Mouse (Mus musculus) urinary bladder, postnatal 0 days (tissue): Measurements from ENCODE around the gene Spata20. TPM values are rescaled to one million over a fixed set of nuclear protein-coding genes. Genes with fewer than 3 reads are reported as not detected.

Source experiments
- polyA plus RNA-seq: library from polyadenylated mRNA; unstranded; fragments of >200 nt; fragmentation: Nextera tagmentation; extraction: Ambion mirVana; gene quantifications from 2 replicates; pipeline ENCODE4 v1.2.1, GENCODE M21; 2015

Spata20 gene
- 0.16 and 0.23 TPM in 2 replicates for polyA plus RNA-seq

DNA sequence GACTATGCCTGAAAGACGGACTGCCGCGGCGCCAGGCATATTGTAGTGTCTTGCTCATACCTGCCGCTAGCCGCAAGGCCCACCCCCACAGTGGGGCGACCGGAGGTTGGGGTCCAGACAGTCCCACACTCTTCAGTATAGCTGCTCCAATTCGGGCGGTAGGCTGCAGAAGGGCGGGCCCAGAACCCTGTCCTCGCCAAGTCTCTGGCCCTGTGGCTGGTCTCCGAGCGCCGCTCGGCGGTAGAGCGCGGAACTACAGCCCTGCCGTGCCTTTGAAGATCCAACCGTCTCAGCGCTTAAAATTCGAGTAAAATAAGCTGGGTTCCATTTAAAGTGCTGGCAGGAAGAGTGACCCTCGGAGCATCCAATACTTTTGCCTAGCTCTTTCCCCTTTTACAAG lies at the start of gene Spata20:
Spata20 (minus strand) TSS at position 179 of the 400 bp plus-strand sequence.

DNA sequence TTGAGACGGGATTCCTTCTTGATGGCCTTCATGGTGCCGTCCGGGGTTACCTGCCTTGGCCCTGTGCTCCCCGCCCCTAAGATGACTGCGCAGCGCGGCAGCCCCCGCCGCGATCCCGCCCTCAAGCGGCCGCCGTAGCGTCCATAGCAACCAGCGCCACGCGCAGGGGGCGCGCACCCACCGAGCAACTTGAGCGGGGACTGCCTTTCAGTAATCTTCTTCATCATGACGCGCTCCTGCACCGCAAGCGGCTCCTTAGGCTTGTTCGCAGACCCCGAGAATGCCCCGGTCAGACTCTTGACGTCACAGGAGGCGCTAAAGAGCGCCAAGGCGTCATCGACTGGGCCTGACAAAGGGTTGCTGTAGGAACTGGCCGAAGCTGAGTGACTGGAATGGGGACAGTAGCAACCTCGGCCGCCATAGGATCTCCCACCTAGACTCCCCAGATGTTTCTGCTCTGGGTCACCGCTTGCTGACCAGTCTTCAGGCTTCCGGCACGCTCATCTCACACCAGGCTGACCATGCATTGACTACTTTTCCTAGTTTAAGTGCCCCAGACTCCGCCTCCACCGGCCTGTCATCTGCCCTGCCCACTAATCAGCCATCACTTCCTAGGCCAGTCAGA lies 35.4 kb upstream of the Spata20 start, which contains the start of gene Mycbpap:
Mycbpap (minus strand) TSS at position 524 of the 625 bp plus-strand sequence.

DNA sequence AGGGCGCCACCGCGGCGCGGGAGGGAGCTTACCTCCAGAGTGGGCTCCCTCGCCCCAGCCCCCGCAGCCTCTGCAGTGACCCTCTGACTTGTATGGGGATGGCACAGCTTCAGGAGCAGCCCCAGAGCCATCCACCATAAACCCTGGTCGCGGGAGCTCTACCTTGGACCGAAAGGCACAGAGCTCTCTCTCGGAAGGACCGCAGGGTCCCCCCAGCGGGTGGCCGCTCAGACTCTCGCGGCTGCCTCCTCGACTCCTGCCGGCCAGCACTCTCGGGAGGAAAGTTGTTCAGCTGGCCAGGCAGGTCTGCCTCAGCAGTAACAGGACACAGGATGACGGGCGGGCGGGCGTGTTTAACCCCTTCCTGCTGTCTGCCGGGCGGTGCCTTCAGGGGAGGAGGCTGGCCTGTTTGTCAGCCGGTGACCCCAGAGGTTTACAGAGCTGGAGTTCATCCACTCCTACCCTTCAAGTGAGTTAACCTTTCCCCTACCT lies 13.7 kb upstream of the Spata20 start, which contains the start of gene Epn3:
Epn3 (minus strand) TSS at position 314 of the 492 bp plus-strand sequence.

DNA sequence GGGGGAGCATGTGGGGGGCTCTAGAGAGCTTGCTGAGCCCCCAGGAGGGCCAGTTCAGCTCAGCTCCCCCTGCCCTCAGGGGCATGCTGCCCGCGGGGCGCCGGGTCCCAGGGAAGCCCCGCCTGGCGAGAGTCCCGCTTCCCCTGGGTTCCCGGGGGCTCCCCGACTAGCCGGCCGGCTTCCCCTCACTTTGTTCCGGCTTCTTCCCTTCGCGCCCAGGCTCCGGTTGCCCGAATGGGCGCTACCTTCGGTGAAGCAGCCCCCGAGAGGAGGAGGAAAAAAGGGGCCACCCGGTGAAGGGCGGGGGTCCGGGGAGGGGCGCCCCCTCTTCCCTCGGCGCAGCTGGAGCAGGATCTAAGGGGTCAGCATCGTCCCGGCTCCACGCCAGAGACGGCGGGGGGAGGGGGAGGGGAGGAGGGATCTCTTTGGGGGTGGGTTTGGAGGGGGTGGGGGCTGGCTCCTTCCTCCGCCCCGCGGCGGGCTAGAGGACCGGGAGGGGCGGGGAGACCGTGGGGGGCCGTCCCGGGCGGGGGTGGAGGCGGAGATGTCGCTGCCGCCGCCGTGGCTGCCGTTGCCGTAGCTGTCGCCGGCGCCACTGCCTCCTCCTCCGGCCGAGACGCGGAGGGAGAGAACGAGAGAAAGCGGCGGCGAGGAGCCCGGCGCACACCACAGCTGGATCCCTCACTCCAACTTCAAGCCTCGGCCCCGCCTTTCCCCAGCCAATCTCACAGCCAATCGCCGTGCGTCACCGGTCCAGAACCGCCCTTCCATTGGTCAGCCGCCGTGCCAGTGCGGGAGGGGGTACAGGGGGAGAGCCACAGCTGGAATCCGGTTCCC lies 12.1 kb downstream of the Spata20 start, which contains the start of gene Cacna1g:
Cacna1g (minus strand) TSS at position 492 of the 837 bp plus-strand sequence.

Other genes starting within 250 kb of the Spata20 start
- gene Wfikkn2, start 240.2 kb downstream of the Spata20 start, polyA plus RNA-seq: 2.9 and 3.0 TPM in 2 replicates
- not detected in 2 replicates for gene Gm21885, start 204.3 kb downstream of the Spata20 start, polyA plus RNA-seq
- 44.7 and 52.8 TPM in 2 replicates for gene Luc7l3, start 164.2 kb downstream of the Spata20 start, polyA plus RNA-seq
- gene Ankrd40, start 158.2 kb downstream of the Spata20 start, polyA plus RNA-seq: 13.3 TPM in 2 replicates
- gene Abcc3, start 93.2 kb downstream of the Spata20 start, polyA plus RNA-seq: 36.0 and 41.3 TPM in 2 replicates
- 2.3 and 2.5 TPM in 2 replicates for gene Cacna1g, start 12.0 kb downstream of the Spata20 start, polyA plus RNA-seq
- gene Epn3, start 13.8 kb upstream of the Spata20 start, polyA plus RNA-seq: 18.2 and 22.5 TPM in 2 replicates
- gene Mycbpap, start 35.6 kb upstream of the Spata20 start, polyA plus RNA-seq: 0.41 and 1.2 TPM in 2 replicates
- 2.2 and 3.3 TPM in 2 replicates for gene Rsad1, start 63.1 kb upstream of the Spata20 start, polyA plus RNA-seq
- gene Chad, start 78.9 kb upstream of the Spata20 start, polyA plus RNA-seq: 0.58 and 0.79 TPM in 2 replicates
- gene Acsf2, start 115.7 kb upstream of the Spata20 start, polyA plus RNA-seq: 2.6 and 2.8 TPM in 2 replicates
- 112 and 135 TPM in 2 replicates for gene Lrrc59, start 143.6 kb upstream of the Spata20 start, polyA plus RNA-seq
- 122 and 124 TPM in 2 replicates for gene Mrpl27, start 167.6 kb upstream of the Spata20 start, polyA plus RNA-seq
- gene Eme1, start 167.8 kb upstream of the Spata20 start, polyA plus RNA-seq: 2.9 and 3.7 TPM in 2 replicates
- 10.7 and 10.9 TPM in 2 replicates for gene Xylt2, start 191.3 kb upstream of the Spata20 start, polyA plus RNA-seq
- gene Gm11541, start 218.3 kb upstream of the Spata20 start, polyA plus RNA-seq: 0.07 and 0.12 TPM in 2 replicates